Mouse (Mus musculus): ENCODE results near the gene Mtus2. TPM values are rescaled to one million over a fixed set of nuclear protein-coding genes. Genes with fewer than 3 reads are reported as not detected.

Gene Mtus2
- total and polyA plus RNA-seq, 3 experiments = 0.03 to 0.13 TPM; not detected in 1

- Histone ChIP-seq H3K36me3 (replicated peaks in 1 of 2; ENCODE audit: control insufficient read depth in 1 of 2, insufficient read depth in 1 of 2, low read length in 1 of 2) (peaks cover 81 to 89% of the 10 kb centered on the region in 2 experiments), H3K27ac (ENCODE audit: insufficient read depth, low read depth) (no peak overlapping the region), H3K79me2 (replicated peaks; ENCODE audit: control insufficient read depth, extremely low read depth, insufficient read depth, poor library complexity, severe bottlenecking) (peaks cover 5% of the 10 kb centered on the region), H3K4me1 (ENCODE audit: control insufficient read depth in 1 of 2, insufficient read depth in 2 of 2) (peaks cover 0 to 4% of the 10 kb centered on the region in 2 experiments; a peak in 1 of 4 replicates), H3K4me3 (replicated peaks in 1 of 3; ENCODE audit: low read depth in 2 of 3, low read length in 2 of 3, poor library complexity in 1 of 3) (no peak overlapping the region), H3K9ac (ENCODE audit: insufficient read depth, low read depth) (no peak overlapping the region), H3K9me3 (replicated peaks; ENCODE audit: low read length) (no peaks in the 10 kb centered on the region), H3K4me2 (ENCODE audit: insufficient read depth, low read depth, poor library complexity, severe bottlenecking) (no peak overlapping the region), H3K27me3 (replicated peaks) (no peaks in the 10 kb centered on the region)
- no peak for DNase-seq (ENCODE audit: extremely low read depth)
- in situ Hi-C loops (cut with MboI; ENCODE audit: low pct_ligation_motif_present, low pct_unique_long_range_greater_than_20kb, low sequenced_read_pairs) (loop anchor here (5.0 to 25.0 kb wide), 2 partner anchors 108 to 448 kb away; no protein-coding TSS in a partner anchor), dilution Hi-C loops (cut with MboI; ENCODE audit: extremely low pct_ligation_motif_present, extremely low pct_unique_long_range_greater_than_20kb, low sequenced_read_pairs) (no loop called here)
- no peak for TF ChIP-seq TCF12 (IDR thresholded peaks at IDR 0.05; ENCODE audit: low read depth, low read length)
- no peak for TF ChIP-seq SIN3A (IDR thresholded peaks at IDR 0.05; ENCODE audit: low read length)
- no peak for TF ChIP-seq ELF1 (IDR thresholded peaks at IDR 0.05; ENCODE audit: low read depth, low read length)
- no peak for TF ChIP-seq E2F4 (IDR thresholded peaks at IDR 0.05; ENCODE audit: insufficient replicate concordance, low read depth, low read length)
- TF ChIP-seq ETS1 (conservative IDR thresholded peaks at IDR 0.05; ENCODE audit: low read depth, low read length) = no peak
- no peak for TF ChIP-seq MAZ (IDR thresholded peaks at IDR 0.05; ENCODE audit: low read depth, low read length)
These were observed 382.0 kb downstream of the Mtus2 start for GRCm38 (mm10) chr5:148339126-148339525.

- Histone ChIP-seq H3K9me3 (replicated peaks; ENCODE audit: low read length) (no peaks in the 10 kb centered on the region), H3K79me2 (replicated peaks; ENCODE audit: control insufficient read depth, extremely low read depth, insufficient read depth, poor library complexity, severe bottlenecking) (peaks cover 5% of the 10 kb centered on the region), H3K9ac (ENCODE audit: insufficient read depth, low read depth) (no peak overlapping the region), H3K4me1 (ENCODE audit: control insufficient read depth in 1 of 2, insufficient read depth in 2 of 2) (peaks cover 0 to 4% of the 10 kb centered on the region in 2 experiments; a peak in 1 of 4 replicates), H3K27me3 (replicated peaks) (no peaks in the 10 kb centered on the region), H3K4me3 (replicated peaks in 1 of 3; ENCODE audit: low read depth in 2 of 3, low read length in 2 of 3, poor library complexity in 1 of 3) (no peak overlapping the region), H3K4me2 (ENCODE audit: insufficient read depth, low read depth, poor library complexity, severe bottlenecking) (no peak overlapping the region), H3K27ac (ENCODE audit: insufficient read depth, low read depth) (peak overlapping the region; percentile 3; the same call in 1 of the 2 replicates), H3K36me3 (replicated peaks in 1 of 2; ENCODE audit: control insufficient read depth in 1 of 2, insufficient read depth in 1 of 2, low read length in 1 of 2) (peaks cover 86 to 94% of the 10 kb centered on the region in 2 experiments)
- dilution Hi-C loops (cut with MboI; ENCODE audit: extremely low pct_ligation_motif_present, extremely low pct_unique_long_range_greater_than_20kb, low sequenced_read_pairs) (no loop called here), in situ Hi-C loops (cut with MboI; ENCODE audit: low pct_ligation_motif_present, low pct_unique_long_range_greater_than_20kb, low sequenced_read_pairs) (loop anchor here (25.0 kb wide), 1 partner anchor 445 kb away; no protein-coding TSS in a partner anchor)
- peak; percentile 30 for DNase-seq (ENCODE audit: extremely low read depth)
- no peak for TF ChIP-seq E2F4 (IDR thresholded peaks at IDR 0.05; ENCODE audit: insufficient replicate concordance, low read depth, low read length)
- TF ChIP-seq MEF2A (IDR thresholded peaks at IDR 0.05; ENCODE audit: borderline replicate concordance, low read depth, low read length) = no peak
- TF ChIP-seq POLR2A (IDR thresholded peaks at IDR 0.05; ENCODE audit: low read depth, low read length) = no peak
- TF ChIP-seq RAD21 (IDR thresholded peaks at IDR 0.05; ENCODE audit: low read depth, low read length) = no peak
- TF ChIP-seq ZC3H11A (IDR thresholded peaks at IDR 0.05; ENCODE audit: low read depth, low read length) = no peak
- no peak for TF ChIP-seq SMC3 (IDR thresholded peaks at IDR 0.05; ENCODE audit: low read depth, low read length)
- TF ChIP-seq CTCF (conservative IDR thresholded peaks at IDR 0.05 in 1 of 2, IDR thresholded peaks at IDR 0.05 in 1 of 2; ENCODE audit: low read depth in 2 of 2, low read length in 2 of 2) = no peak
- no peak for TF ChIP-seq BHLHE40 (IDR thresholded peaks at IDR 0.05; ENCODE audit: low read depth, low read length)
- TF ChIP-seq JUND (conservative IDR thresholded peaks at IDR 0.05; ENCODE audit: low read depth, low read length) = no peak
- TF ChIP-seq NELFE (IDR thresholded peaks at IDR 0.05; ENCODE audit: low read depth, low read length) = no peak
- no peak for TF ChIP-seq KAT2A (IDR thresholded peaks at IDR 0.05; ENCODE audit: insufficient replicate concordance, low read length)
- TF ChIP-seq MYC (IDR thresholded peaks at IDR 0.05; ENCODE audit: low read depth, low read length) = no peak
- no peak for TF ChIP-seq RCOR1 (conservative IDR thresholded peaks at IDR 0.05; ENCODE audit: low read depth, low read length)
These were observed 385.1 kb downstream of the Mtus2 start for GRCm38 (mm10) chr5:148342061-148342741.

All from CH12.LX (cell line).